Mouse (Mus musculus) spleen, adult 12 weeks (tissue): Measurements from ENCODE around the gene Cbx1.
"Not testable (repeated sequence)": the region's sequence is repeated elsewhere in the genome, so short reads cannot be mapped to it uniquely, and the experiment has no call there.

Experiments
- DNase-seq: peaks from one replicate; pipeline ENCODE4 v3.0.0; 2022; ENCODE audit warnings: low spot score

Gene Cbx1

GRCm38 (mm10) chr11:96839428-96839827 lies 50.5 kb downstream of the Cbx1 start:
- DNase-seq, result no peak

- no peak for DNase-seq
Observed at GRCm38 (mm10) chr11:96839877-96840276, 51.0 kb downstream of the Cbx1 start.

DNA sequence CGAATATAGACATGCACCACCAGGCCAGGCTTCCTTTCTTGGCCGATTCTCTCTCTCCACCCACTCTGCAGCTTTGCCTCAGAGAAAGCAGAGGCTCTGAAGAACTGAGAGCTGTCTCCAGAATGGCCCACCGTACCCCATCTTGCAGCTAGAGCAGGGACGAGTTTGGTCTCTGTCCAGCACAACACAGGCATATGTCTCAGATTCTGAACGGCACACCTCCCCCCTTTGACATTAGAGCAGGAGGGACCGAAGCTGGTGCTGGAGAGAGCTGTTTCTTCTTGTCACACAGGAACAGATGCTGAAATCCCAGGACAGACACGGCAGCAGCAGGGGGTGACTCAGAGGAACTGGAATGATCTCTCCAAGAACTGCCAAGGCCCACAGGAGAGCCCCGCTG lies 51.4 kb downstream of the Cbx1 start:
- no peak for DNase-seq

GRCm38 (mm10) chr11:96843627-96844026 lies 54.7 kb downstream of the Cbx1 start:
- DNase-seq, result no peak

DNA sequence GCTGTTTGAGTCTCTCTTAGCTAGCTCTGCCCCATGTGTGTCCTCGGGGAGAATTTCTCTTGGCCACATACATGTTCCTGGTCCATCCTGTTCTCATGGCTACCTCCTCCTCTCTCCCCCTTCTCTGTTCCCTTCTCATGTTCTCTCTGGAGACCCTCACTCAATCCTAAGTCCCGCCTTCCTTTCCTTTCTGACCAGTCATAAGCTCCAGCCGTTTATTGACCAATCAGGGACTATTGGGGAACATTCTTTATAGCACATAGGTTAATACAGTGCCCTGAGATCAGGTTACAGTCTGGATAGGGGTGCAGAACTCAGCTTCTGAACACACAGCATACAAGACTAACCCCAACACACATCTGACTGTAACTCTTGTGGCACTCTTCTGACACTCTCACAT lies 58.3 kb downstream of the Cbx1 start:
- no peak for DNase-seq

- no peak for DNase-seq
Observed at GRCm38 (mm10) chr11:96848694-96849093, 59.8 kb downstream of the Cbx1 start.

DNA sequence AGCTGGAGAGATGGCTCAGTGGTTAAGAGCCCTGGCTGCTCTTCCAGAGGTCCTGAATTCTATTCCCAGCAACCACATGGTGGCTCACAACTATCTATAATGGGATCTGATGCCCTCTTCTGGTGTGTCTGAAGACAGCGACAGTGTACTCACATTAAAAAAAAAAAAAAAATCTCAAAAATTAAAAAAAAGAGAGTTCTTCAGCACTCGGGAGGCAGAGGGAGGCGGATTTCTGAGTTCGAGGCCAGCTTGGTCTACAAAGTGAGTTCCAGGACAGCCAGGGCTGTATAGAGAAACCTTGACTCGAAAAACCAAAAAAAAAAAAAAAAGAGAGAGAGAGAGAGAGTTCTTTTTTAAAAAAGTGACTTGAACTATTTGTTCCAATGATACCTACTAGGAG lies 60.2 kb downstream of the Cbx1 start:
- DNase-seq, result not testable (repeated sequence)

GRCm38 (mm10) chr11:96849681-96850467 lies 60.9 kb downstream of the Cbx1 start, which contains the start of gene Copz2:
Copz2 (plus strand) TSS chr11:96849870.
- no peak for DNase-seq

DNA sequence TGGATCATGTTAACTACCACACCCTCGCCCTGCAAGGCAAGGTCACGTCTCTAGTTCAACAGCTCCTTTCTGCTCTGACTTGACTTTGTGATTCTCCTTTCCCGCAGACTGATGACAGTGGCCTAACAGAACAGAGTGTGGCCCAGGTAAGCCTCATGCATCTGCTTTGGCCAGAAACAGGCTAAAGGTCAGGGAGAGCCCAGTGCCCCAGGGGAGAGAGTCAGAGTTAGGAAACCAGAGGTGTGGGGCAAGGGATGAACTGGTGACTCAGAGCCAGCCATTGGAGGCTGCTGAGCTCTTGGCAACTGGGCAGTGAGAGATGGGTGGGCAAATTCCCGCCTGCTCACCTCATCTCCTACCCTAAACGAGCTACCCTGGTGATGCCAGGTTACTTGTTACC lies 68.5 kb downstream of the Cbx1 start:
- no peak for DNase-seq
